Mouse (Mus musculus): ENCODE data around the gene Olfr159.

Gene Olfr159

DNA sequence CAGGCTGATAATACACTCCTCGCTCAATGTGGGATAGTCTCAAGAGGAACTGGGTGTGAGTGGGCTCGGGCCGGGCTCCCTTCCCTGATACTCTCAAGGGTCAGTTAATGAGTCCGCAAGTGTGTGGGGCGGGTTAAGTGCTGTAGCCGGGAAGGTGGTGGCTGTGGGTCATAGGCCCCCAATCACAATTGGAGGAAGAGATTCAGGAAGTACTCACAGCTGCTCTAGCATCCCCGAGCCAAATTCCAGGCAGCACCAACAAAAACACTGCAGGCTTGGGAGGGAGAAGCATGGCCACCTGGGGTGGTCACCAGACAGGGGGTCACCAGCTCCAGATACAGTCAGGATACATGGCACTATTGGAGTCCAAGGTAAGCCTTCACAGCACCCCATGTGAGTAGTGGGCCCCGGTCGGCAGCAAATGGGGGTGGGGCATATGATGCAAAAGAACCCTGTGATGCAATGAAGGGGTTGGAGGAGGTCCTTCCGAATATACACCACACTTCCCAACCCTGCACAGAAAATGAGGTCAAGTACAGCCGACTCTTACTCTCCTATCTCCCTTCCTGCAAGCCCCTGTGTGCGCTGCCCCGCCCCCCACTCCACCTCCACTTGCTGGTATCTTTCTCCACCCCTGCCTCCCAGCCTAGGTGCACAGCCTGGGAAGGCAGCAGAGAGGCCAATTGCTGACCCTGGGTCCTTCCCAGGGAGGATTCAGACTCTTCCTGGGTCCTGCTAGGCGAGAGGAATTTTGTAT is 40.8 kb downstream of the Olfr159 start, which contains the start of gene Spaar:
Spaar (plus strand) TSS at position 241 of the 757 bp plus-strand sequence.
- no peak for DNase-seq (ENCODE audit: low read depth, low spot score)

- DNase-seq (ENCODE audit: low read depth, low spot score), result no peak
These were observed 41.7 kb downstream of the Olfr159 start for GRCm38 (mm10) chr4:43729126-43729525.

DNA sequence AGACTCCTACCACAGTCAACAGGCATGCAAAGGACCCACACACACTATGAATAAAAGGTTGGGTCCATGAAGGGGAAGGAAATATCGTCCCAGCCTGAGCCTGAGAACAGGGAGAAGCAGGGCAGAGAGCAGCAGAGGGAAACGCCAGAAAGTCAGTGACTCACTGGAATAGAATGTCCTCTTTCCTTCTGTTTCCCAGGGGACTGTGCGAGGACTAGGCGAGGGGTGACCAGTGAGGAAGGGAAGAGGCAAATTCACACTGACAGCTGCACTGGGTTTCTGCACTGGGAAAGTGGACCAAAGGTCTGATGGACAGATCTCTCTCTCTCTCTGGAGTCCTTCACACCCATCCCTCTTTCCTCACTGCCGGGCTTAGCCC is 42.2 kb downstream of the Olfr159 start:
- DNase-seq (ENCODE audit: low read depth, low spot score), result no peak

DNA sequence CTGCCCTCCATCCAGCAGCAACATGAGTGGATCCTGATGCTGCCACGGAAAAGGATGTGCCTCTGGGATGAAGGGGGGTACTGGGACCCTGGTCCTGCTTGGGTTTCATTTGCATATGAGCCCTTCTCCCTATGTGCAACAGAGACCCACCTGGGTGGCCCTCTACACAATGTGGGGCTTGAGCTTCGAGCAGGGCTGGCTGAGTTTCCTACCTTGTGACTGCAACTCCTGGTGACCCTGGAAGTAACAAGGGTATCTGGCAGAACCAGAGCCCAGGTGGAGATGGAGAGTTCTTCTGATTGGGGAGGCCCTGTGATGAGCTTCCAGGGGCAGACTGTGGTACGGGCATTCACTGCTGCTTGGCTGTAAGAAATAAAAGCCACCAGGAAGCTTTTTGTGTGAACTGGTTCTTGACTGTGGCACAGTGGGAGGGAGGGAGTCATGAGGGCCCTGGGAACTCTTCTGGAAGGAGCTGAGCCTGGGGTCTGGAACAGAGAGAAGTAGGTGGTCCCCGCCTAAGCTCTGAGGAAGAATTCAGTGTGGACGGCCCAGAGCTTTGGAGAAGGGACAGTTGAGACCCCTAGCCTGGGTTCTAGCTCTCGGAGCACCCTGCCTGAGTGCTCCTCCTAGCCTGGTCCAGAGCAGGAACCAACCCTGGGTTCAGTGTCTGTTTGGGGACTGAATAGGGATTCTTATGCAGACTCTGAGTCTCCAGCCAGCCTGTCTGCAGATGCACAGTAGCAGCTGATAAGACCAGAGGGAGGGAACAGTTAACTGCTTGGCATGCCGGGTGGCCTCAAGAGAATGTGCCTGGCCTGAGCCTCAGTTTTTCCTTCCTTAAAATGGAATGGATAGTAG is 42.9 kb downstream of the Olfr159 start:
- DNase-seq (ENCODE audit: low read depth, low spot score), result no peak

GRCm38 (mm10) chr4:43726995-43727394 is 43.8 kb downstream of the Olfr159 start, which contains the start of gene Hrct1:
Hrct1 (plus strand) TSS chr4:43727188.
- no peak for DNase-seq (ENCODE audit: low read depth, low spot score)

DNA sequence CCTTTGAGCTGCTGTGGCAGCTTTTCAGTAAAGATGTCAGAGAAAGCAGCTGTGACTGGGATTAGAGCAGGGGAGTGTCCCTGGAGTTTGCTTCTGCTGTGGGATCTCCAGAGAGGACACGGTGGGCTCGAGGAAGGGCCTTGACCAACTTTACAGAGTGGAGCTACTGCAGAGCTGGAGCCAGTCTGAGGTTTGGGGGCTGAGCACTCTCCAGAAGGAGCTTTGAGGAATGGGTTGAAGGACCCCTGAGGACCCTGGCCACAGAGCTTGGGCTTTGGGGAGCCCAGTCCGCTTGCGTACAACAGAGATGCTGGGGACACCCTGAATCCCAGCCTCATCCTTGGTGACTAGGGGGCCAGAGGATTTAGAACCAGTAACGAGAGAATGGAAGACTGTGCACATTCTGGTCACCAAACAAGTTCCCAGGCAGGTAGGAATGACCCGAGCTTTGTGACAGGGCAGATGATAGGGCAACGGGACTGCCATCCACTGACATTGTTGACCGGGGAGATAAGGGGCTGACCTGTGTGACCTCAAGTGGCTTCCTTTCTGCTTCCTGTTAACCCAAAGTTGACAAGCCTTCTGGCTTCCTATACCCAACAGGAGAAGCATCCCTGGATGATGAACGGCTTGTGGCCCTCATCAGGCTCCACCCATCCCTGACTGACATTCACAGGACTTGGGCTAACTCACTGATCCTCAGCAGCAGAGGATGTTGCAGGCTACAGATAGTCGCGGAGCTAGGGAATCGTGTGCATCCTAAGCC is 44.4 kb downstream of the Olfr159 start:
- DNase-seq (ENCODE audit: low read depth, low spot score), result no peak

DNA sequence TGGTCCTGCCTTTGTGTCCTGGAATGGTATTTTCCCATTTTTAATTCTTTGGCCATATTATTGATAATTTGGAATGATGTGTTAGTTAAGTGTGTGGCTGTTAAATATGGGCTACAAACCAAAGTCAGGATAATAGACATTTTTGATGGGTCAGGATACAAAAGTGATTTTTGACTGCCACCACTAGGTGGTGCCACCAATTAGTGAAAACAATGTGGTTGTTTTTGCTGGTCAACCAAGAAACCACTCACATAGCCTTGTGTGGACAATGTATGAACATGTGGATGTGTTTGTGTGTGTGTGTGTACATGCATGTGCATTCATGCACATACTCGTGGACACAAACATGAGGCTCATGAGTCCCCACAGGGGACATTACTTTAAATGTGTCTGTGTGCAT is 46.0 kb downstream of the Olfr159 start:
- DNase-seq (ENCODE audit: low read depth, low spot score), result peak; percentile 61

DNA sequence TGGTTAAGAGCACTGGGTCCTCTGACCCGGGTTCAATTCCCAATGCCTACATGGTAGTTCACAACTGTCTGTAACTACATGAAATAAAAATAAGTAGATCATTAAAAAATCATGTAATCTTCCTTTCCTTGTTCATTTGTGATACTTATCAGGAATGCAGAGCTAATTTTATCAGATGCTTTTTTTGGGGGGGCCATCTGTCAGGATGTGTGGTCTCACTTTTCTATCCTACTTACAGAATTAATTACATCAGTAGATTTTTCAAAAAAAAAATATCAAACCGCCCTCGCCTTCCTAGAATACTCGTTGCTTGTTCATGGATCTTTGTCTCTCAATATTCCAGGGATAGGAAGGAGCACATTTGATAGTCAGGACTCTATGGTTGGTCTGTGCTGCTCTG is 48.6 kb downstream of the Olfr159 start:
- DNase-seq (ENCODE audit: low read depth, low spot score), result no peak

DNA sequence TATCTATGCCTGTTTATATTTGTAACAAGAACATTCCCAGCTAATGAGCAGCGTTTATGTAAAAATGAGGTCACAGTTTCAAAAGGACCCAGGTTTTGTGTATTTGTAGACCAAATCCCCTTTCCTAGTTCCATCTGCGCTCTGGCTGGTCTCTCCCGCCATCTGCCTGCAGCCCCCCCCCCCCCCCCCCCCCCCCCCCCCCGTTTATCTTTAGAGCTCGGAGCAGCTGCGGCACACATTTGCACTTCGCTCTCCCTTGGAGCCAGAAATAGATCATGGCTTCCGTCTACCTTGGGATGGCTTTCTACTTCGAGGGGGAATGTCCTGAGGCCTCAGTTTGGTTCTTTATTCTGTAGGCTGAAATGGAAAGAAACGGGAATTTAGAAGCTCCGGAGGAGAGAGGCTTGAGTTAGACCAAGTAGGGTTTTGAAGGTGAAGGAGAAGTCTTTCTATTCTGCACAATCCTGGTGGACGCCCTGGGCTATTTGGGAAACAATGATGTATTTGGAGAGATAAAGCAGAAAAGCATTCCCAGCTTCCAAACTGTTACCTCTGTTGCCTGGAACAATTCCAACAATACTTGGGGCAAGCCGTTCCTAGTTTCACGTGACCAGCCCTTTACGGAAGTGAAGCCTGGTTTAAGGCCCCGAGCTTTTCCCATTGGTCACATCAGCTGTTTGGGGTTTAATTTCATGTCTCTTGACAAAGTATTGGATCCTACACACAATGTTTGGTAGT is 50.1 kb downstream of the Olfr159 start:
- peak; percentile 23 for DNase-seq (ENCODE audit: low read depth, low spot score)

All from ES-CJ7 (cell line).